Mouse (Mus musculus): Measurements from ENCODE around the gene Efcab1. TPM values are rescaled to one million over a fixed set of nuclear protein-coding genes. Genes with fewer than 3 reads are reported as not detected.

Gene Efcab1
- total and polyA plus RNA-seq, 3 experiments, result not detected

- Histone ChIP-seq H3K36me3 (replicated peaks in 1 of 2; ENCODE audit: control insufficient read depth in 1 of 2, insufficient read depth in 1 of 2, low read length in 1 of 2) (no peaks in the 10 kb centered on the region), H3K9me3 (replicated peaks; ENCODE audit: low read length) (no peaks in the 10 kb centered on the region), H3K9ac (ENCODE audit: insufficient read depth, low read depth) (no peak overlapping the region), H3K4me3 (replicated peaks in 1 of 3; ENCODE audit: low read depth in 2 of 3, low read length in 2 of 3, poor library complexity in 1 of 3) (no peak overlapping the region), H3K4me2 (ENCODE audit: insufficient read depth, low read depth, poor library complexity, severe bottlenecking) (peak overlapping the region; percentile 16; the same call in 1 of the 2 replicates), H3K27ac (ENCODE audit: insufficient read depth, low read depth) (no peak overlapping the region), H3K4me1 (ENCODE audit: control insufficient read depth in 1 of 2, insufficient read depth in 2 of 2) (peaks cover 3 to 12% of the 10 kb centered on the region in 2 experiments; a peak in 2 of 4 replicates), H3K79me2 (replicated peaks; ENCODE audit: control insufficient read depth, extremely low read depth, insufficient read depth, poor library complexity, severe bottlenecking) (no peaks in the 10 kb centered on the region), H3K27me3 (replicated peaks) (peaks cover 5% of the 10 kb centered on the region)
- TF ChIP-seq NELFE (IDR thresholded peaks at IDR 0.05; ENCODE audit: low read depth, low read length) (no peak), POLR2A (IDR thresholded peaks at IDR 0.05; ENCODE audit: low read depth, low read length) (no peak), MEF2A (IDR thresholded peaks at IDR 0.05; ENCODE audit: borderline replicate concordance, low read depth, low read length) (no peak), USF2 (conservative IDR thresholded peaks at IDR 0.05; ENCODE audit: low read depth, low read length) (no peak), E2F4 (IDR thresholded peaks at IDR 0.05; ENCODE audit: insufficient replicate concordance, low read depth, low read length) (no peak), GABPA (IDR thresholded peaks at IDR 0.05; ENCODE audit: insufficient replicate concordance, low read depth, low read length) (no peak), ZMIZ1 (IDR thresholded peaks at IDR 0.05; ENCODE audit: low read depth, low read length) (no peak), EP300 (IDR thresholded peaks at IDR 0.05; ENCODE audit: low read length) (no peak), PAX5 (IDR thresholded peaks at IDR 0.05; ENCODE audit: low read length) (no peak), TBP (conservative IDR thresholded peaks at IDR 0.05; ENCODE audit: low read depth, low read length) (no peak), ZKSCAN1 (IDR thresholded peaks at IDR 0.05; ENCODE audit: borderline replicate concordance, low read depth, low read length) (no peak), UBTF (IDR thresholded peaks at IDR 0.05; ENCODE audit: low read depth, low read length) (no peak), ELF1 (IDR thresholded peaks at IDR 0.05; ENCODE audit: low read depth, low read length) (no peak), USF1 (IDR thresholded peaks at IDR 0.05; ENCODE audit: low read depth, low read length) (no peak)
- in situ Hi-C loops (cut with MboI; ENCODE audit: low pct_ligation_motif_present, low pct_unique_long_range_greater_than_20kb, low sequenced_read_pairs) (no loop called here), dilution Hi-C loops (cut with MboI; ENCODE audit: extremely low pct_ligation_motif_present, extremely low pct_unique_long_range_greater_than_20kb, low sequenced_read_pairs) (no loop called here)
- peak; percentile 10 for DNase-seq (ENCODE audit: extremely low read depth)
These were observed 12.5 kb upstream of the Efcab1 start for GRCm38 (mm10) chr16:14893864-14894263.

- TF ChIP-seq HCFC1 (IDR thresholded peaks at IDR 0.05; ENCODE audit: low read depth, low read length), result no peak
- Histone ChIP-seq H3K4me2 (ENCODE audit: insufficient read depth, low read depth, poor library complexity, severe bottlenecking) (no peak overlapping the region), H3K27ac (ENCODE audit: insufficient read depth, low read depth) (no peak overlapping the region), H3K36me3 (replicated peaks in 1 of 2; ENCODE audit: control insufficient read depth in 1 of 2, insufficient read depth in 1 of 2, low read length in 1 of 2) (no peaks in the 10 kb centered on the region), H3K4me3 (replicated peaks in 1 of 3; ENCODE audit: low read depth in 2 of 3, low read length in 2 of 3, poor library complexity in 1 of 3) (no peak overlapping the region), H3K9me3 (replicated peaks; ENCODE audit: low read length) (no peaks in the 10 kb centered on the region), H3K79me2 (replicated peaks; ENCODE audit: control insufficient read depth, extremely low read depth, insufficient read depth, poor library complexity, severe bottlenecking) (no peaks in the 10 kb centered on the region), H3K4me1 (ENCODE audit: control insufficient read depth in 1 of 2, insufficient read depth in 2 of 2) (peaks cover 3 to 12% of the 10 kb centered on the region in 2 experiments; a peak in 2 of 4 replicates), H3K9ac (ENCODE audit: insufficient read depth, low read depth) (no peak overlapping the region), H3K27me3 (replicated peaks) (peaks cover 5% of the 10 kb centered on the region)
- DNase-seq (ENCODE audit: extremely low read depth), result no peak
- dilution Hi-C loops (cut with MboI; ENCODE audit: extremely low pct_ligation_motif_present, extremely low pct_unique_long_range_greater_than_20kb, low sequenced_read_pairs) (no loop called here), in situ Hi-C loops (cut with MboI; ENCODE audit: low pct_ligation_motif_present, low pct_unique_long_range_greater_than_20kb, low sequenced_read_pairs) (no loop called here)
These were observed 11.7 kb upstream of the Efcab1 start for GRCm38 (mm10) chr16:14894713-14895112.

Measured in CH12.LX (cell line).